Mouse (Mus musculus) gastrocnemius, adult 8-10 months (tissue): ENCODE data around the gene Mep1a. TPM values are rescaled to one million over a fixed set of nuclear protein-coding genes. Genes with fewer than 3 reads are reported as not detected.

Experiments used
- DNase-seq, 2 experiments: peaks; one replicate each; pipeline ENCODE4 v3.0.0; 2022; ENCODE audit warnings: low spot score in 2 of 2
- total RNA-seq, 4 experiments: library from RNA; stranded (reverse); gene quantifications; 2 replicates each; pipeline ENCODE4 v1.2.4; 2022

The Mep1a gene
- total RNA-seq, 4 experiments from 2014 or later, result not detected

GRCm38 (mm10) chr17:43485982-43486381 lies 16.6 kb downstream of the Mep1a start:
- DNase-seq, result no peak

- DNase-seq, result no peak
These were observed 25.0 kb downstream of the Mep1a start for GRCm38 (mm10) chr17:43477621-43478020.

- no peak for DNase-seq
These were observed 27.8 kb downstream of the Mep1a start for GRCm38 (mm10) chr17:43474775-43475174.

GRCm38 (mm10) chr17:43472558-43472957 lies 30.1 kb downstream of the Mep1a start:
- no peak for DNase-seq

GRCm38 (mm10) chr17:43470039-43470438 lies 32.6 kb downstream of the Mep1a start:
- no peak for DNase-seq

GRCm38 (mm10) chr17:43460245-43461181 lies 42.1 kb downstream of the Mep1a start:
- peak; percentile 40 to 52 for DNase-seq

- no peak for DNase-seq
These were observed 42.8 kb downstream of the Mep1a start for GRCm38 (mm10) chr17:43459737-43460230.

DNA sequence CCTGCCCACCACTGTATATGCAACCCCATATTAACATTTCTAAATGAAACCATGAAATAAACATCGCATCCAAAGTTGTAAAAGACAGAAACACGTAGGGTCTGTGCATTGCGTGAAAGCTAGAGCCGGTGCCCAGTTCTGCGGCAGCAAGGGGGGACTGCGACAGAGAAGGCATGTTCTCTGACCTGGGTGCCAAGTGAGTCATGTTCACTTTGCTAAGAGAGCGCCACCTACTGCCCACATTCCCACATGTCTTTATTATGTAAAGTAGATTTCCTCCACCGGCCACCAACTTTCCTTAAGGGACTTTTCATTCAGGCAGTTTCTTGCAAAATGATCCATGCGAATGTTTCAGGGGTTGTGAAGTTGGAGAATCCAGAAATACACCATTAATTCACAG lies 44.0 kb downstream of the Mep1a start:
- peak; percentile 64 to 66 for DNase-seq

DNA sequence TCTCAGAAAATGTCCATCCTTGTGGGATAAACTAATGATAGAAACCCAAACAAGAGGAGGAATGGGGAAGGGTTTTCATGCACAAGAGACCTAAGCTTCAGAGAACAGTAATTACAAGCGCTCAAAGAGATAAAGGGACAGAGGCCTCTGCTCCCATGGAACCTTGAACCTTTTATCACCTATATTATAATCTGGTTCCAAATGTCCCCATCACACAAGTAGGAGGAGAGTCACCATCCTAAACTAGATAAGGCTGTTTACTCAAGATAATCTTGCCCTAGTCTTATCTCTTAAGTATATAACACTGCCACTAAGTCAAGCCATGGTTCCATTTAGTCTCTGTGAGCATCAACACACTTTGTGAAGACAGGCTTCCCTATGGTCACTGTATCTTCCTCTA lies 51.4 kb downstream of the Mep1a start:
- no peak for DNase-seq

GRCm38 (mm10) chr17:43434485-43434884 lies 68.1 kb downstream of the Mep1a start:
- DNase-seq, result no peak

GRCm38 (mm10) chr17:43431692-43432091 lies 70.9 kb downstream of the Mep1a start:
- DNase-seq, result no peak

Other genes with a start within 250 kb of the Mep1a start
- not detected for gene Adgrf1, start 232.5 kb downstream of the Mep1a start, total RNA-seq
- 10 to 100 TPM; 52.7 to 77.3 (median 63.6) TPM for gene Adgrf5, start 142.4 kb downstream of the Mep1a start, total RNA-seq
- not detected for gene Ankrd66, start 40.8 kb upstream of the Mep1a start, total RNA-seq
- gene Pla2g7, start 65.3 kb upstream of the Mep1a start, total RNA-seq, result 10 to 100 TPM; 48.9 to 85.9 (median 58.6) TPM
- gene Tdrd6, start 127.5 kb upstream of the Mep1a start, total RNA-seq, result not detected
- gene Slc25a27, start 164.4 kb upstream of the Mep1a start, total RNA-seq, result 1 to 10 TPM; 4.7 to 5.8 (median 5.1) TPM
- gene Cyp39a1, start 164.6 kb upstream of the Mep1a start, total RNA-seq, result 1 to 10 TPM; 2.7 to 3.5 (median 2.8) TPM